ENCODE assay signal across 9 mouse cellular contexts in the genomic region with DNA sequence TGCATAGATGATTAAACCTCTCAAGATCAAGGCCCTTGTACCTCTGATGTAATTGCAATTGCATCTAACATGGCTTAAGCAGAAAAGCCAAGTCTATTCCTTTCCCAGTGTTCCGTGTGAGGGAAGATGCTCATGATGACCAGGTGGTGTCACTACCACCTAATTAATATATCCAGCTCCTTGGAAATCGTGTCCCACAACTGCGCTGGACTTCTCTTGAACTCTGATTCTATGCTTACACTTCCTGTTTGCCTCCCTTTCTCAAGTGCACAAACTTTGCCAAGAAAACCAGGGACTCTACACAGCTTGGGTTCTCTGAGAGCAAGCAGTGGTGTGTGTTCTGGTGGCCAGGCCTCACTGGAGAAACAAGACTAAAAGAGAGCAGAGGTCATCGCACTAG. TPM values are rescaled to one million over a fixed set of nuclear protein-coding genes. Genes with fewer than 3 reads are reported as not detected.
DNase-seq lines count a peak whose midpoint lies in the region; ATAC-seq and TF ChIP-seq lines count a peak whose summit lies in the region.
"Had no signal": no experiment of that assay in that cellular context is flagged by ENCODE, and none has a peak within 500 bp of the region (broad histone marks: within the 10 kb centered on the region; RNA-seq: fewer than 3 reads in every experiment).

No protein-coding gene starts in this region.

- WGBS in hindbrain, embryonic 16.5 days = 31% methylated on average over 4 of the region's 4 CpGs

- H3K9ac ChIP-seq in hindbrain, embryonic 16.5 days (ENCODE audit: low read depth, low read length) = no peak overlapping the region

- H3K36me3 ChIP-seq in testis, adult 2 months (ENCODE audit: control insufficient read depth, insufficient read depth, low read length) = no peaks in the 10 kb centered on the region
- H3K36me3 ChIP-seq in hindbrain, embryonic 16.5 days (ENCODE audit: control insufficient read depth, insufficient read depth, low read length) = no peaks in the 10 kb centered on the region

- H3K4me1 ChIP-seq in testis, adult 2 months (ENCODE audit: control insufficient read depth, insufficient read depth, low read length) = no peaks in the 10 kb centered on the region
- H3K4me1 ChIP-seq in hindbrain, embryonic 16.5 days (ENCODE audit: control insufficient read depth, insufficient read depth, low read depth, low read length) = 0 out of 2 replicates have a peak, but pooled peaks cover 2% of the 10 kb centered on the region

- no peak for TF ChIP-seq CTCF in testis, adult 2 months (IDR thresholded peaks at IDR 0.05; ENCODE audit: control insufficient read depth, insufficient read depth, insufficient replicate concordance, low read depth, low read length)

- no peak overlapping the region for H3K4me2 ChIP-seq in hindbrain, embryonic 16.5 days (ENCODE audit: low read length)

- TF ChIP-seq POLR2A in testis, adult 2 months (IDR thresholded peaks at IDR 0.05; ENCODE audit: control insufficient read depth, low read depth, low read length) = no peak

- DNase-seq in frontal cortex, postnatal 25 days (ENCODE audit: low spot score in 2 of 2) = no peak
- no peak for DNase-seq in testis, postnatal 10 days (ENCODE audit: low spot score)
- DNase-seq in lung, postnatal 25 days (ENCODE audit: low spot score) = peak; percentile 65
- no peak for DNase-seq in gastrocnemius, adult 18-20 months (ENCODE audit: low spot score)
- no peak for DNase-seq in thymus, postnatal 4 days

- peak overlapping the region; percentile 34; the same call in 1 of the 2 replicates for H3K4me3 ChIP-seq in testis, adult 2 months (ENCODE audit: control insufficient read depth, low read depth, low read length)
- H3K4me3 ChIP-seq in hindbrain, embryonic 16.5 days (ENCODE audit: low read length) = no peak overlapping the region

- H3K27ac ChIP-seq in testis, adult 2 months (ENCODE audit: control insufficient read depth, insufficient read depth, low read depth, low read length) = no peak overlapping the region
- H3K27ac ChIP-seq in hindbrain, embryonic 16.5 days (ENCODE audit: low read depth, low read length) = no peak overlapping the region
- H3K27ac ChIP-seq: macrophage had no signal

- H3K9me3 ChIP-seq in hindbrain, embryonic 16.5 days (ENCODE audit: control insufficient read depth, low read length) = no peaks in the 10 kb centered on the region

- ATAC-seq in frontal cortex, adult (ENCODE audit: low TSS enrichment) = peak; percentile 95
- ATAC-seq in hindbrain, embryonic 16.5 days = peak; percentile 78

- H3K27me3 ChIP-seq in testis, adult 2 months (ENCODE audit: control insufficient read depth, insufficient read depth, low read length) = no peaks in the 10 kb centered on the region
- H3K27me3 ChIP-seq in hindbrain, embryonic 16.5 days (replicated peaks; ENCODE audit: control insufficient read depth, insufficient read depth, low read length) = no peaks in the 10 kb centered on the region

RNA-seq across cellular contexts. Expression of gene Slc1a1, which starts 58.0 kb away (rescaled TPM):
- polyA plus RNA-seq in testis, adult 2 months (2012; rRNA removed) = 0.19 and 2.3 TPM in 2 replicates
- polyA plus RNA-seq in hindbrain, embryonic 16.5 days (2015; fragmentation: Nextera tagmentation; extraction: Ambion mirVana) = 48.0 and 53.7 TPM in 2 replicates
- total RNA-seq in gastrocnemius, adult 18-20 months (2021) = 1 to 10 TPM; 3.1 to 3.6 TPM
- polyA plus RNA-seq: macrophage had no signal

Comparison
In these comparisons a context has a peak if more than half of its experiments do, and no peak if none do; other contexts are left out.
1. RNA of gene Slc1a1, which starts 58.0 kb away (polyA plus RNA-seq): 48.0 to 53.7 TPM in hindbrain, embryonic 16.5 days; 0.19 to 2.3 TPM in testis, adult 2 months; every median in the first group is over 10 times any median in the second.